Mouse (Mus musculus): Measurements from ENCODE around the gene Fam193b. TPM values are rescaled to one million over a fixed set of nuclear protein-coding genes. Genes with fewer than 3 reads are reported as not detected.

Gene Fam193b
- total RNA-seq, 2 experiments from 2014 or later = 21.2 to 24.0 TPM

DNA sequence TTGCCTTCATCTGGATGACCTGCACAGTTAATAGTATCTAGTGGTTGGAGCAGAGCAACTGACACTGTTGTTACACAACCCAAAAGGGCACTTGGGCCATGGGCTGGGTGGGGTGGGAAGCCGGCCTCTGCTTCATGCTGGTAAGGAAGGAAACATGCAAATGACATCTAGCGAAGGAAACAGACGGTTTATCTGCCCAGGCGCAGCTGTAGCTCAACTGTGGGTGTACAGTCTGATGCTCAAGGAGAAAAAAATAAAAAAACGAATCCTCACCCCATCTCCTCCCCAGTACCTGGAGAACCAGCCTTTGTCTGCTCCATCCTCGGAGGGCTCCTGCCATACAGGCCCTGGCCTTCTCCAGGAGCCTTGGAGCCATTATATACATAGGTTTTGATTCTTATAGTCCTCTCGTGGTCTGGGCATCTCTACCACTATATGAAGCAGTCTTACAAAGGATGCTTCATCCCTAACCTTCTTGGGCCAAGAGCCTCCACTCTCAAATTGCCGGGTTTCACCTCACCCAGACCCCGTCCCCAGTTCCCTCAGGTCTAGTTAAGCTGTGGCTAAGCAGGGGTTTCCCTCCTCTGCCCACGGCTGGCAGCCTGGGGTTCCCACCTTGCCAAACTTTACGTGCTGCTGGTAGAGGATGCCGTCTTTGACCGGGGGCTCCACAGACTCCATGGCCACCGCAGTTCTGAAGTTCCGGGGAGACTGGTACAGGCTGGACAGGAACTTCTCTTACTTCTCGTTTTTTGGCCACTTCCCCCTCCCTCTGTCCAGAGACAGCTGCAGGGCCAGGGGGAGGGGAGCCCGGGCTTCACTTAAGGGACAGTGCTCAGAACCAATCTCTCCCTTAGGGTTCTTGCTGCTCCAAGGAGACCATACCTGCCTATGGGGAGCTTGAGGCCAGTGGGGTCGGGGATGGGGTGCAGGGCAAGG, 42.8 kb downstream of the Fam193b start:
- no peak for DNase-seq

DNA sequence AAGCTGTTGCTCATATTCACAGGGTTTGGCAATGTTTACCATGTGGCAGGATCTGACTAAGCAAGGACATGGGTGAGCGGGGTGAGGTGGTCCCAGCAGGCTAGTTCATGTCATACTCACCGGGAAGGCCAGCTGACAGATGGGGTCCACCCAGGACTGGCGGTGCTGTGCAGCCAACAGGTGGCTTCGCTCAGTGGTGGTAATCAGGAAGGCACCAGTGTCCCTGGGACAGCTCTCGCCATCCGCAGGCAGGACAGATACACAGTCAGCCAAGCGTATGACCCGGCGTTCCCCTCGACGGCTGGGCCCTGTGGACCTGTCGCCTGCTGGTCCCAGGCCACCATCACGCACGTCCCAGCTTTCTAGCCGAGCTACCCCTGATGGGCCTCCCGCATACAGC, 43.7 kb downstream of the Fam193b start:
- DNase-seq = no peak

DNA sequence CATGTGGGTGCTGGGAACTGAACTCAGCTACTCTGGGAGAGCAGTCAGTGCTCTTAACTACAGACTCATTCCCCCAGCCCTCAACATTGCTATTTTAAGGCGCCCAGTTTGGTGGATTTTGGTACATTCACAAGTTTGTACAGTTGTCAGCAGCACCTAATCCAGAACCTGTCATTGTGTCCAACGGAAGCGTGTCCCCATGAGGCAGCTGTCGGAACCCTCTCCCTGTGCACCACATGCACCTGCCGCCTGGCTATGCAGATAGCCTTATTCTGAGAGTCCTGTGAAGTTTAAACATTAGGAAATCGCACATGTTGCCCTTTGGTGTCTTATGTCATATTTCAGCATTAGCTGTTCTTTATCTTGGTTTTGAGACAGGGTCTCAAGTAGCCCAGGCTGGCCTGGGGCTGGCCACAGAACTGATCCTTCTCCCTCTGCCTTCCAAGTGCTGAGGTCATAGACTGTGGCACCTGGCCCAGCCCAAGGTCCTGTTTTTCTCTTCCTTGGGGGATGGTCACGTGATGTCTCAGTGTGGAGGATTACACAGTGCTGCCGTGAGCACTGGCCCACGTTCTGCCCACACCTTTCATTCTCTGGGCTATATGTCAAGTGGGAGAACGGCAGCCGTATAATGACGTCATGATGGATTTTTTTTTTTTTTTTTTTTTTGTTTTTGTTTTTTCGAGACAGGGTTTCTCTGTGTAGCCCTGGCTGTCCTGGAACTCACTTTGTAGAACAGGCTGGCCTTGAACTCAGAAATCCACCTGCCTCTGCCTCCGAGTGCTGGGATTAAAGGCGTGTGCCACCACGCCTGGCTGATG, 45.0 kb downstream of the Fam193b start:
- DNase-seq = no peak

DNA sequence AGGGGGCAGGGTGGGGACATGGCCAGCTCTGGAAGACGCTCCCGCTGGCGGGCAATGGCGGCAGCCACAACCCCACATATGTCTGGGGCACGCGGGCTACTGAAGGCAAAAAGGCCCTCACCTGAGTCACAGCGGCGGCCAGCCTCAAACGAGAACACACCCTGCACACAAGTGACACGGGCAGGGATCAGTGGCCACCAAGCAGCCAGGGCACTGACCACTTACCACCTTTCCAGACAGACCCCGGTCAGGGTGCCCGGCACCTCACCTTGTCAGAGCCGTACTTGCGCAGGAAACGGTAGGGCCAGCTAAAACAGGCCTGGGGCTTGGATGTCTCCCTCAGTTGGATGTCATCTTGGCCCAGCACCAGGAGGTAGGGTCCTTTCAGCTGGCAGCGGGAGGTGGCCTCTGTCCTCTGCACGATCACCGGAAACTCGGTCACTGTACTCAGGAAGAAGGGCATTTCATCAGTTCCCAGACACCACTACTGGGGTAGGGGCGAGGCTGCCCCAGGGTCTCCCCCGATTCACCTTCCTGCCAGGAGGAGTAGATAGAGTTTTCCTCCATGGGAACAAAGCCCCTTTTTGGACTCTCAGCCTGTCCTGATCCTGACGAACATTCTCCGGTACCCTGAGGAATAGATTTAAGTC, 46.8 kb downstream of the Fam193b start:
- DNase-seq = no peak

DNA sequence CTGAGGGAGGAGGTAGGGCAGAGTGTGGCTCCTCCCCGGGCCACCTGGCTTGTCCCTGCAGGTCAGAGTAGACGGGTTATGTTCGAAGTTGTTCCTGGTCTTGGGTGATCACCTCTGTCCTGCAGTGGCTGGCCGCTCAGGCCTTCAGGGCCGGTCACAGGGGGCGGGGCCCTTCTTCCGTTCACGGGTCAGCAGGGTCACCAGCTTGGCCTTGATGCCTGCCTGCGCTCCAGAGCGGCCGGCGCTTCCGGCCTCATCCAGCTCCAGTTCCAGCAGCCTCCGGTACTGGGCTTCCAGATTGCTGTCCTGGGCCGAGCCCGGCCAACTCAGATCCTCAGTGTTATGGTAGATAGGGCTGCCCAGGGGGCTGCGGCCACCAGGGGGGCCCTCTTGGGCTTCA, 47.6 kb downstream of the Fam193b start:
- DNase-seq = peak; percentile 57

DNA sequence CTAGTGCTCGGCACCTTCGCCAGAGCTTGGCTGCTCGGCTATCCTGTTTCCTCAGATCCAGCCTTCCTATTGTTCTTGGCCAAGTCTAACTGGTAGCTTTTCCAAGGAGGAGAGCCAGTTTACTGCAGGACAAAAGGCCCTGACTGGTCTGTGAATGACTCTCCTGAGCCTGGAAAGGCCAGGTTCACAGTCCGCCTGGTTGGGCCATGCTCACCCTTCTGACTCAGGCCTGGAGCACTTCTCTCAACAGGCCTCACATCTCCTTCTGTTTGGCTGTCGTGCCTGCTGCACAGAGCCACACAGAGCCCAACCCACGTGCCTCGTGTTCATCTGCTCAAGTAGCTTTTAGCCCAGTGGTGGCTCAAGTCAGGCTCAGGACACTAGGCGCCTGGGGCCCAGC, 48.2 kb downstream of the Fam193b start:
- peak; percentile 42 for DNase-seq

DNA sequence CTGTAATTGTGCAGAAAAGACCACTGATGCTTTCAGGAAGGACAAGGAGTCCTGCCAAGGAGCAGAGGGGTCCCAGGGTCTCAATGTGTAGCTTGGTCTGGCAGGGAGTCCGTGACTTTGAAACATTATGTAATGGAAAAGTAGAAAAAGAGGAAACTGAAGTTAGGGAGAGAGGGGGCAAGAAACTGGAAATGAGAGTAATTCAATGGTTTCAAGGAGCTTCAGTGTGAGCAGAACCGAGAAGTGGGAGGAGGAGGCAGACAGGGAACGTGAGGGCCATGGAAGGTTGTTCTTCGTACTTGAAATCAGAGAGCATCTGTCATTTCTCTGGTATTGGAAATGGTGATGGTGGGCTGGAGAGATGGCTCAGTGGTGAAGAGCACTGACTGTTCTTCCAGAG, 51.3 kb downstream of the Fam193b start:
- no peak for DNase-seq

DNA sequence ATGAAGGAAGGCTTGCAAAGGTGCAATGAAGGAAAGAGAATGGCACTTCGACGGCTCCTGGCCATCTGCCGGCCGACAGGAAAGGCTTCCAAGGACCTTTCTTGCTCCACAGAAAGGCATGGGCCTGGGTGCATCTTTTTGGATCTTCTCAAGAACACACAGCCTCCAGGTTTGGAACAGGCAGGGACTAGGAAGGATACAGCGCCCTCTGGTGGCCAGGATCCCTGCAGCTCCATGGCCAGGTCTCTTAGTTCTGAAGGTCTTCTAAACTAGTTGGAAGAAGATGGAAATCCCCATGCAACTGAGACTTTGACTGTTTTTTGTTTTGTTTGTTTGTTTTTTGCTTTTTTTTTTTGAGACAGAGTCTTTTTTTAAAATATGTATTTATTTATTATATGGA, 54.0 kb downstream of the Fam193b start:
- peak; percentile 93 for DNase-seq

DNA sequence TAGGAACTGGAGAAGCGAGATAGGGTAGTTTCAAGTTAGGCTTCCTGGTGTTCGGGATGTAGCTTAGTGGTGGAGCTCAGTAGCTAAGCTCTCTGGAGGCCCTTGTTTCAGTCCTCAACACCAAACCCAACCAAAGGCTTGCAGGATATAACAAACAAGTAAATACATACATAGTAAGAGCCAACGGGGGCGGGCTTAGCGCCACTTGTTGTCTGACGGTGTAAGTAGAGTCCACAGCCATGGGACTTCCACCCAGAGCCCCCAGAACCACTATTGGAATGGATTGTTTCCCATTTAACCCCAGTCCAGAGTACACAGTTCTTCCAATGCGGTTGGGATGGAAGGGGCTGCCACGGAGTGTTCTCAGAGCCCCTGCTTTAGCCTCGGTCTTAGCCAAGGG, 57.1 kb downstream of the Fam193b start:
- no peak for DNase-seq

DNA sequence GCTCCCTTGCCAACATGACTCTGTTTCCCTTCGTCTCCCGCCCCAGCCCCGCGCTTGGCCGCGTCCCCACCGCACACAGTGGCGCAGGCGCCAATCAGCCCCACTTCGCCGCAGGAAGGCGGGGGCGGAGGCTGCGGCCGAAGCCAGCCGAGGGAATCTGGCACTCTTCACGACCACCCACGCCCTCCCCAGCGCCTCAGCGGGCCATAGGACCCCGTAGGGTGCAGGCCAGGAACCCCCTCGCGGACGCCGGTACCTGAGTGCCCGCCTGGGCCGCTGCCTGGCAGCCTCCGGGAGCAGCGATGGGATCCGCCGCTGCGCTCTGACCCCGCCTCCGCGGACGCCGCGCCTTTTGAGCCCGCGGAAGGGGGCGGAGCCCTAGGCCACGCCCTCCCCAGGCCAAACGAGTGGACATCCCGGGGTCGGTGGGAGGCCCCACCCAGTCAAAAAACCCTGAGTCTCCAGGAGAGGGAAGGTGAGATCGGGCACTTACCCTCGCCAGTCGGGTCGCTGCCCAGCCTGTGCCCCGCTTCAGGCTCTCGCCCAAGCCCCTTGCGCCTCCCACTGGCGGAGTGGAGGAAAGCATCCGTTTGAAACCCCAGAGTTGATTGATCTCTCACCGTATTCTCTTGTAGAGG, 57.7 kb downstream of the Fam193b start, which contains the start of gene Pdlim7:
Pdlim7 (minus strand) TSS at position 566 of the 638 bp plus-strand sequence.
- peak; percentile 96 for DNase-seq

DNA sequence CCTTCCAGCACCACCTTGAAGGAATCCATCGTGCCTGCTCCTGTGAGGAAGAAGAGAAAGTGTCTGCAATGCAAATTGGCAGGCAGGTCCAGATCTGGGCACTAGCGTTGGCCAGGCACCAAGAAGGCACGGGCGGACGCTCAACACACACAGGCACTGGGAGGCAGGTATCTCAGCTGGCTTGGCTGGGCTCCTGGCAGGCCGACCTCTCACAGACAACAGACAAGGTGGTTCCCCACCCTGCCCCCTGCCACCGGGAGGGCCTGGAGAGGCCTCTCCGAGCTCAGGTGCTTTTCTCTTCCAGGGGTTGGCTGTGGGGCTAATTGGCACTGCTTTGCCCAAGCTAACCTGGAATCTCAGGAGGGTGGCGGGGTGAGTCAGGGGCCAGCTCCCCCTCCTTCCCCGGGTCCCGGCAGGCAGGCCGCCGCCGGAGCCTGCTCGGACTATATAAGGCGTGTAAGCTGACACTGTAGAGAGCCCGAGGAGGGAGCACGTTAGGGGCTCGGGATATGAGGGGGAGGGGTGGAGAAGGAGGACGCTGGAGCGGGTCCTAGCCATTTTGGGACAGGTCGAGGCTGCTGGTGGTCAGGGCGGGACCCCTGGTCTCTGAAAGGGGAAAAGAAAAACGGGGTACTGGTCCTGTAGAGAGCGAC, 58.4 kb downstream of the Fam193b start:
- peak; percentile 79 for DNase-seq

DNA sequence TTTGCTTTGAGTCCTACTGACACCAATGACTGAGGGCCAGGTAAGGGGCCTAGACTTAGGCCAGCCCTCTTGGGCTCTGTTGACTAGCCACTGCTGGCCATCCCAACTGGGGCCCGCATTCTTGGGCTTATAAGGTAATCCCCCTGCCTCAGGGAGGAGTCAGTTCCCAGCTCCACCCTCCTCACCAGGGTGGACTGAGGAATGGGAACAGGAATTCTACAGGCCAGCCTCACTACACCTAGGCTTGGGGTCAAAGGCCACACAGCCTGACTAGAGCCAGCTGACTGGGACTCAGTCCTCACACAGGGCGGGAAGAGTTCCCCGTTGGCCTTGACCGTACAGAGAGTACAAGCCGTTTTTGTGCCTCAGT, 59.4 kb downstream of the Fam193b start:
- no peak for DNase-seq

DNA sequence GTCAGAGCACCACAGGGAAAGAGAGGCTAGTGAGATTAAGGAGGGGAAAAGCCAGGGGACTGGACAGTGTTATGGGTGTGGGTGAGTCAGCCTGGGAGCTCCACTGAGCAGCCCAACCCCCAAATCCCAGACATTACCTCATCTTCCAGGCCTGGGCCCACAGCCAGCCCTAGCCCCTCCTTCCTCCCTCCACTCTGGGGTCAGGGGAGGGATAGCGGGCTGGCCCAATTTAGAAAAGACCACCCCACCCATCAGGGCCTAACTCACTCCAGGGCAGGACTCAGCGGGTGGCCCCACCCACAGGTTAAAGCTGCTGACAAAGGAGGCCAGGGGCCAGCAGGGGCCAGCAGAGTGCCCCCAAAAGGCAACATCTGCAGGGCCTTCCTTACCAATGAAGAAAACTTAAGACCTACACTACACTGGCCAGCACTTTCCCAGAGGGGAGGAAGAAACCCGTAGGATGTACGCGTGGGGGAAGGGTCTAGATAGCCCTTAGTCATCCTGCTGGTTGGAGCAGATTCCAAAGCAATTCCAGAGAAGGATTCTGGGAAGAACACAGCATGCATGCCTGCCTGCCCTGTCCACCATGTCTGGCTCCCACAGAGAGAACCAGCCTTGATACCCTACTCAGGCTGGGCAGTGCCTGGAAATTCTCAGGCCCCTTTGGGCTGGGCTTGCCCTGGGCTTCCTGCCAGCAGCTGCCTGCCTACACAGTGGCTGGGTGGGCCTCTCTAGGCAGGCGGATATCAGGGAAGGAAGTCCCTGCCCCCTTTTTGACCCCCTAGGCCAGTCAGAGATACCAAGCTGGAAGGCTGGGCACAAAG, 60.0 kb downstream of the Fam193b start:
- peak; percentile 96 for DNase-seq

DNA sequence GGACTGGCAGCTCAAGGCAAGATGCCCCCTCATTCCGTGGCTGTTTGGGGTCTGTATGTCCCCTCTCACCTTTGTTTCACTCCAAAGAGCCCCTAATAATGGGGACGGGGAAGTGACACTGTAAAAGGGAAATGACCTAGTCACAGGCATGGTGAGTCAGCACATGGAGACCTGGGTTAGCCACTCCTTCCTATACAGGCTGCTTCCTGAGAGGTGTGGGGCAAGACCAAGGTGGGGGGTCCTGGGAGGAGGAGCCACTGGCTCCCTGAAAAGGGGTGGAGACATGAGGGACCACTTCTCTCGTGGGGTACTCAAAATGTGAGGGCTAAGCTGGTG, 60.6 kb downstream of the Fam193b start:
- no peak for DNase-seq

DNA sequence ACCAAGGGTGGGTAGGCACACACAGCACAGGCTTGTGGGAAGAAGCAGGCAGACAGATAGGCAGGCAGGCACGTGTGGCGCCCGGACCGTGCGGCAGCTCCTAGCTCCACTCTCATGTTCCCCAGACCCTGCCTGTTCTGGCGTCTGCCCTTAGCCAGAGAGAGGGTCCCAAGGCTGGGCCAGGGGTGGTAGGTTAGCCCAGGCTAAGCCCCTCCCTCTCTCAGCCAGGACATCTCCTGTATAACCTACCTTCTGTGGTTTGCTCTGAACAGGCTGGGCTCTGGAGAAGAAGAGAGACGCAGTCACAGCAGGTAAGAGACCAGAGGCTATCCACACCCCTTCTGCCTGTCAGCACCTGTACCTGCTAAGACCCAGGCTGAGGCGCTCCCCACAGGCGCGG, 62.4 kb downstream of the Fam193b start:
- DNase-seq = no peak

DNA sequence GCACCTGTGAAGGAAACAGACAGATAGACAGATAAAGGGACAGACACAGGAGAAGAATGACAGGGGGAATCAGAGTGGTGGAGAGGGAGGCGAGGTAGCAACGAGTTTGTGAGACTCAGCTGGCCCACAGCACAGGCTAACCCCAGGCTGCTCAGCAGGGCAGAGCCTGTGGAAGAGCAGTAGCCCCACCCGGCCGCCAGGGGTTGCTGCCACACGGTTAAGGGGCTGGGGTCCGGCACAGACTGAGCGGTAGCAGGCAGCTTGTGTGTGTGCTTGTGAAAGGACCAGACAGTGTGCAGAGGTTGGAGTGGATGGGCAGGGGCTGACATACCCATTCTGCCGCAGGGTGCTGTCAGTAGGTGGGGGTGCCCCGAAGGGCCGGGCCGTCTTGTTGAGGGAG, 63.0 kb downstream of the Fam193b start:
- no peak for DNase-seq

DNA sequence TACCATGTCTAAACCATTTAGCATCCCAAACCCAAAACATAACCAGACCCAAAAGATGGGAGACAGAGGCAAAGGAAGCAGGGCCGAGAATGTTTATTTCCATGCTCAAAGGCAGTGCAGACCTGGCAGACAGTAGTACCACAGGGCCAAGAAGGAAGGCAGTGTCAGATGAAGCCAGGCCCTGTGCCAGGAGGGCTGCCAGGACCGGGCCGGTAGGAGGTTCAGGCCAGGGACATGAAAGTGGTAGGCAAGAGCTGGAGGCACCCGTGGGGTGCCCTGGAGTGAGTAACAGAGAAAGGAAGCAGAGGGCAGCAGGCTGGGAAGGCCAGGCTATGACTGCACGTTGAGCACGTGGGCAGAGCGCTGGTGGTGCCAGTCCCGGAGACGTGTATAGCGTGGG, 64.2 kb downstream of the Fam193b start:
- no peak for DNase-seq

DNA sequence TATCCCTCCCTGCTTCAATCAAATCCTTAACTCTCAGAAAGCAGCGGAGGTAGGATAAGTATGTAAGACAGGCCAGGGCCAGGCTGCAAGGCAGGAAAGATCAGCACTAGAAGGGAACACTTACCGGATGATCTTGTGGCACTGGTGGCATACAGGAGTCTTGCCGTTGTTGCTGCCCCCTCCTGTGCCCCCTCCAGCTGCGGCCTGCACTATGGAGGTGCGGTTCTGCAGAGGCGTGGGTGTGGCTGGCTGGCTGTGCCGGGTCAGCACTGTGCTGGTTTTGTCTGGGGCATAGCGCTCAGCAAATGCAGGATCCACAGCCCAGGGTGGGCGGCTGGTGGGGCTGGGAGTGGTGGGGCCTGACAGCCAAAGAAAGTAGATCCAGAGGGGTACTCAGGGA, 65.1 kb downstream of the Fam193b start:
- no peak for DNase-seq

DNA sequence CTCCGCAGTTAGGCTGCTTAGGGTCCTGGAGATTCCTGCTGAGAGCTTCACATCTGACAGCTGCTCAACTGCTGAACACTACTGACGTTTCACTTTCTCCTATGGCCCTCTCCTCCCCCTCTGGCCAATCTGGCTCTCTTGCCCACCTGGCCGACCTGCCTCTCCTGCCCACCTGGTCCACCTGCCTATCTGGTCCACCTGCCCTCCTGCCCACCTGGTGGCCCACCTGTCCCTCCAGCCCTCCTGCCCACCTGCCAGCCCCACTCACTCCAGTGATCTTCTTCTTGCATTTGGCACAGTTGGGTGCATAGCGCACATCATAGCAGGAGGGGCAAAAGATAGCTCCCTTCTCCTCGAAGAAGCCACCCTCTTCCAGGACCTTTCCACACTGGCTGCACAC, 66.5 kb downstream of the Fam193b start:
- DNase-seq = no peak

DNA sequence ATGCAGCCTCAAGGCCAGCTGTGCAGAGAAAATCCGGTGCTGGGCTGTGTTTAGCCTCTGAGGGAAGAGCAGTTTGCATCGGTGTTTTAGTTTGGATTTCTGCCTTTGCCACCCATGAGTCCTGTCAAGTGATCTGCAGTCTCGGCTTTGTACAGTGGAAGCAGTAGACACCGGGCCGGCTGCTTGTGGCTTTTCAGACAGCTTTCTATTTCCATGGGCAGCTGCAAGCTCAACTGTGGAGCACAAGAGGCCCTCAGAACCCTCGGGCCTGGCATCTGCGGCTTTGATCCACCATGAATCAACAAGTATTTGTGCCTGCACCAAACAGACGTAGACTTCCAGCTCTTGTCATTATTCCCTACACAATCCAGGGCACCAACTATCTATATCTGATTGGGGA, 68.5 kb downstream of the Fam193b start:
- DNase-seq = no peak

DNA sequence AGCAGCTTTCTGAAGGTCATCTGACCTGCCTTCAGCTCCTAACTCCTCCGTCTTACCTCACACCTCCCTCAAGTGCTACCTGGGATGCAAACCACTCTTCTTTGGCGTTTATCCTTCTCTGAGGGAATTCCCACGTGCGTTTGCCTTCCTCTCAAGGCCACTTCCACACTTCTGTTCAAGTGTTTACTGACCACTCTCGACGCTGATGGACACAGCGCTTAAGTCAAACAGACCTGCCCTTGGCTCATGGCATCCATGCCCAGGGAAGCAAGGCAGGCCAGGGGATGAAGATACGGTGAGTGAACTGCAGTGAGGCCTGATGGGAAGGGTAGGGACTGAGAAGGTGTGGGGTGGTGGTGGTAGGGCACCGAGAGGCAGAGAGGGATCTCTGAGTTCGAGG, 70.3 kb downstream of the Fam193b start:
- no peak for DNase-seq

All from heart, postnatal 4 days (tissue).